Mouse (Mus musculus) megakaryocyte, embryonic 14.5 days (primary cell): ENCODE measurements at regions not wholly inside any gene's neighbourhood (a gene's known extent, or its start where the extent isn't known, plus 50 kb on each side); places are given as distances from the start of the nearest gene placed in this dataset.

Experiments used
- H3K27me3 ChIP-seq: replicated peaks from 2 replicates; pipeline ENCODE3; 2012; ENCODE audit warnings: inconsistent platforms
- H3K36me3 ChIP-seq: replicated peaks from 2 replicates; pipeline ENCODE3; 2012; ENCODE audit warnings: low read length, inconsistent platforms, mixed read lengths
- H3K4me1 ChIP-seq: 2 replicates; pipeline ENCODE4 v1.6.1; 2012; ENCODE audit warnings: inconsistent platforms
- H3K4me3 ChIP-seq: replicated peaks from 2 replicates; pipeline ENCODE3; 2012; ENCODE audit warnings: moderate library complexity, mild to moderate bottlenecking, inconsistent platforms
- H3K9me3 ChIP-seq: 2 replicates; pipeline ENCODE4 v1.6.1; 2012; ENCODE audit warnings: inconsistent platforms
- FLI1 ChIP-seq: IDR thresholded peaks from 2 replicates; pipeline ENCODE4 v1.6.1; 2012; ENCODE audit warnings: low read length, inconsistent platforms, mixed read lengths
- GATA1 ChIP-seq: IDR thresholded peaks from 3 replicates; pipeline ENCODE4 v1.6.1; 2012; ENCODE audit warnings: mixed read lengths, low read length, inconsistent platforms, borderline replicate concordance

GRCm38 (mm10) chr10:118993819-118994574 is 124.0 kb upstream of the Dyrk2 start:
- no peaks in the 10 kb centered on the region for H3K36me3 ChIP-seq
- TF ChIP-seq FLI1 (no peak), GATA1 (no peak)
- H3K4me1 ChIP-seq, result peaks cover 3% of the 10 kb centered on the region; the same call in 1 of the 2 replicates
- no peak overlapping the region for H3K4me3 ChIP-seq
- H3K9me3 ChIP-seq, result peaks cover 9% of the 10 kb centered on the region
- peaks cover 4% of the 10 kb centered on the region for H3K27me3 ChIP-seq

GRCm38 (mm10) chr10:118991213-118991612 is 121.2 kb upstream of the Dyrk2 start:
- Histone ChIP-seq H3K36me3 (no peaks in the 10 kb centered on the region), H3K4me1 (peaks cover 12% of the 10 kb centered on the region)
- TF ChIP-seq FLI1 (no peak), GATA1 (no peak)

GRCm38 (mm10) chr10:118990500-118990899 is 120.5 kb upstream of the Dyrk2 start:
- Histone ChIP-seq H3K4me1 (peaks cover 12% of the 10 kb centered on the region), H3K9me3 (0 out of 2 replicates have a peak, but pooled peaks cover 3% of the 10 kb centered on the region), H3K36me3 (no peaks in the 10 kb centered on the region), H3K27me3 (peaks cover 2% of the 10 kb centered on the region), H3K4me3 (no peak overlapping the region)
- TF ChIP-seq FLI1 (no peak), GATA1 (no peak)

More at GRCm38 (mm10) chr10:118991213-118991612, 121.2 kb upstream of the Dyrk2 start:
- Histone ChIP-seq H3K4me3 (no peak overlapping the region), H3K27me3 (peaks cover 2% of the 10 kb centered on the region), H3K9me3 (peaks cover 7% of the 10 kb centered on the region)

- H3K4me3 ChIP-seq, result no peak overlapping the region
- peaks cover 12% of the 10 kb centered on the region for H3K4me1 ChIP-seq
- H3K36me3 ChIP-seq, result no peaks in the 10 kb centered on the region
- H3K27me3 ChIP-seq, result peaks cover 2% of the 10 kb centered on the region
- H3K9me3 ChIP-seq, result 0 out of 2 replicates have a peak, but pooled peaks cover 3% of the 10 kb centered on the region
- TF ChIP-seq GATA1, result no peak
Observed at GRCm38 (mm10) chr10:118989812-118990211, 119.8 kb upstream of the Dyrk2 start.

GRCm38 (mm10) chr10:118988249-118988648 is 118.2 kb upstream of the Dyrk2 start:
- Histone ChIP-seq H3K36me3 (no peaks in the 10 kb centered on the region), H3K9me3 (peaks cover 14% of the 10 kb centered on the region), H3K4me1 (peaks cover 12% of the 10 kb centered on the region), H3K27me3 (no peaks in the 10 kb centered on the region), H3K4me3 (no peak overlapping the region)
- TF ChIP-seq GATA1, result no peak
- TF ChIP-seq FLI1, result no peak

GRCm38 (mm10) chr10:118984580-118984979 is 114.6 kb upstream of the Dyrk2 start:
- H3K27me3 ChIP-seq, result peaks cover 3% of the 10 kb centered on the region
- H3K9me3 ChIP-seq, result peaks cover 21% of the 10 kb centered on the region
- H3K4me1 ChIP-seq, result peaks cover 9% of the 10 kb centered on the region
- TF ChIP-seq FLI1 (no peak), GATA1 (no peak)
- H3K4me3 ChIP-seq, result no peak overlapping the region
- H3K36me3 ChIP-seq, result no peaks in the 10 kb centered on the region

- Histone ChIP-seq H3K36me3 (no peaks in the 10 kb centered on the region), H3K4me3 (no peak overlapping the region), H3K27me3 (peaks cover 21% of the 10 kb centered on the region), H3K4me1 (0 out of 2 replicates have a peak, but pooled peaks cover 3% of the 10 kb centered on the region), H3K9me3 (peaks cover 18% of the 10 kb centered on the region)
- no peak for TF ChIP-seq GATA1
- no peak for TF ChIP-seq FLI1
Observed at GRCm38 (mm10) chr10:118981446-118981845, 111.4 kb upstream of the Dyrk2 start.

GRCm38 (mm10) chr10:118979339-118979738 is 109.3 kb upstream of the Dyrk2 start:
- no peak for TF ChIP-seq GATA1
- TF ChIP-seq FLI1, result no peak
- H3K9me3 ChIP-seq, result peaks cover 17% of the 10 kb centered on the region
- peaks cover 23% of the 10 kb centered on the region for H3K27me3 ChIP-seq
- H3K4me1 ChIP-seq, result 0 out of 2 replicates have a peak, but pooled peaks cover 3% of the 10 kb centered on the region
- no peaks in the 10 kb centered on the region for H3K36me3 ChIP-seq
- H3K4me3 ChIP-seq, result no peak overlapping the region

- H3K27me3 ChIP-seq, result peaks cover 23% of the 10 kb centered on the region
- no peaks in the 10 kb centered on the region for H3K36me3 ChIP-seq
- no peak overlapping the region for H3K4me3 ChIP-seq
- peaks cover 7% of the 10 kb centered on the region for H3K9me3 ChIP-seq
- TF ChIP-seq FLI1, result no peak
- TF ChIP-seq GATA1, result no peak
- 0 out of 2 replicates have a peak, but pooled peaks cover 3% of the 10 kb centered on the region for H3K4me1 ChIP-seq
Observed at GRCm38 (mm10) chr10:118978181-118978743, 108.3 kb upstream of the Dyrk2 start.

GRCm38 (mm10) chr10:118976447-118976846 is 106.4 kb upstream of the Dyrk2 start:
- Histone ChIP-seq H3K27me3 (peaks cover 23% of the 10 kb centered on the region), H3K4me1 (0 out of 2 replicates have a peak, but pooled peaks cover 3% of the 10 kb centered on the region), H3K36me3 (no peaks in the 10 kb centered on the region), H3K4me3 (no peak overlapping the region), H3K9me3 (no peaks in the 10 kb centered on the region)
- TF ChIP-seq FLI1, result no peak
- TF ChIP-seq GATA1, result no peak
